Mouse (Mus musculus): ENCODE data around the gene Prpf38b.

GRCm38 (mm10) chr3:108867449-108867848 is 44.1 kb downstream of the Prpf38b start:
- TF ChIP-seq POLR2A (IDR thresholded peaks at IDR 0.05; ENCODE audit: insufficient read length, low read depth) (no peak), E2F4 (IDR thresholded peaks at IDR 0.05; ENCODE audit: insufficient read depth) (no peak), USF1 (IDR thresholded peaks at IDR 0.05; ENCODE audit: low read depth) (no peak), POLR2AphosphoS2 (IDR thresholded peaks at IDR 0.05; ENCODE audit: insufficient read length, low read depth) (no peak), CEBPB (IDR thresholded peaks at IDR 0.05; ENCODE audit: insufficient read depth, poor library complexity, severe bottlenecking) (no peak), MAX (IDR thresholded peaks at IDR 0.05; ENCODE audit: low read depth) (no peak), TCF12 (IDR thresholded peaks at IDR 0.05; ENCODE audit: insufficient read depth, poor library complexity, severe bottlenecking) (no peak)

All from myocyte (in vitro differentiated cells).